Mouse (Mus musculus): Measurements from ENCODE around the gene Pts. TPM values are rescaled to one million over a fixed set of nuclear protein-coding genes. Genes with fewer than 3 reads are reported as not detected.

Gene Pts
- polyA plus RNA-seq, 1 experiment, result 15.7 TPM

DNA sequence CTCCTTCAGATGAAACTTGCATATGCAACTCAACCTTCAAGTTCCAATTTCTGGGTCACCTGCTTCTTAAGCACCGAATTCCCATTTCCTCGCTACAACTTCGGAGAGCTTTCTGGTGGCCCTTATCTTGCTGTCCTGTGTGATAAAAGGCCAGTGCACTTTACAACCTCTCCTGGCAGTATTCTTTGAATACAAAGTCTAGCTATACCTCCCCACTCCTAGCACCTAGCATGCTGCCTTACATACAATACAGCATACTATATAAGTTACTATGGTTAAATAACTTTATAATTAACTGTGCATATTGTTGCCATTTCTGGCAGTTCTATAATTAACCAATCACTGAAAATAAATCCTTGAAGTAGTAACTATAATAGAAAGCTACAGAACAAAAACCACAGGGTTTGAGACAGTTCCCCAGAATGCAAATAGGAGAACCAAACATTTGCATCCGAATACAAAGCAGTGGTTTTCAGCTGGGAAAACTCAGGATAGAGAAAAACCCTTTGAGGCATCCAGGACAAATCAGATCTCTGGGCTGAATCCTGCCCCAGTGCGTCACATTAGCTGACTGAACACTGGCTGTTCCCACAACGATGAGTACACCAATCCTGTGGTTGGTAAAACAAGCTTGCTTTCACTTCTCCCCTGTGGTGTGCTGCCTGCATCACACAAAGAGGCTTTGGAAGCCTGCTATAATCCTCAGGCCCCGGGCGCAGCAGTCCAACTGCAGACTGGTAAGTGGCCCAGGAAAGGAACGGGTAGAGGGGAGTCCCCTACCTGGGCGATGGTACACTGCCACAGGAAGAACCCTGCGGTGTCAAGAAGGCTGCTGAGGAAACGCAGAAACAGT is 25.9 kb upstream of the Pts start, which contains the start of gene Il18:
Gene Il18, plus strand, starts transcription at position 587 of the 853 bp plus-strand sequence.
- no peaks in the 10 kb centered on the region for H3K9me3 ChIP-seq
- H3K4me1 ChIP-seq, result peaks cover 9% of the 10 kb centered on the region
- no peak for TF ChIP-seq FLI1 (IDR thresholded peaks at IDR 0.05; ENCODE audit: low read length)
- TF ChIP-seq GATA1 (IDR thresholded peaks at IDR 0.05; ENCODE audit: borderline replicate concordance, low read length), result no peak
- peak within 1 kb of the TSS; percentile 84 for H3K4me3 ChIP-seq (replicated peaks)
- no peaks in the 10 kb centered on the region for H3K36me3 ChIP-seq (replicated peaks; ENCODE audit: low read length)
- no peaks in the 10 kb centered on the region for H3K27me3 ChIP-seq (replicated peaks)

DNA sequence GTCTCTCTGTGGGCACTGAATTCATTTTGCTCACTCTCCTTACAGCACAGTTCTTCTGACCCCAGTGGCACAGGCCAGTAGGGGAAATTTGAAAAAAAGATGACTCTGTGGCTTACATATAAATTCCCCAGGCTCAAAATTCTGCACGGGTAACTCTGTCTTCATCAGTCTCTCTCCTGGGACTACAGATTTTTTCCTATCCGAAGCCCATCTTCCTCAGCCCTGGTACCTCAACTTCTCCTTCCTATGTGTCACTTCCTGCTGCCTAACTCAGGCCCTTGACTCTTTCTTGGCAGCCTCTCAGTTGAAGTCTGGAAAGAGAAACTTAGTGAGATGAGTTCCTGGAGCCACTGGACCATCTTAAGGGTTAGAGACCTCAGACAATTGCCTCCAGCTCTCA is 25.0 kb upstream of the Pts start:
- H3K4me3 ChIP-seq (replicated peaks), result no peak overlapping the region
- H3K9me3 ChIP-seq, result no peaks in the 10 kb centered on the region
- H3K36me3 ChIP-seq (replicated peaks; ENCODE audit: low read length), result no peaks in the 10 kb centered on the region
- peaks cover 9% of the 10 kb centered on the region for H3K4me1 ChIP-seq
- H3K27me3 ChIP-seq (replicated peaks), result no peaks in the 10 kb centered on the region
- TF ChIP-seq GATA1 (IDR thresholded peaks at IDR 0.05; ENCODE audit: borderline replicate concordance, low read length) (no peak), FLI1 (IDR thresholded peaks at IDR 0.05; ENCODE audit: low read length) (no peak)

DNA sequence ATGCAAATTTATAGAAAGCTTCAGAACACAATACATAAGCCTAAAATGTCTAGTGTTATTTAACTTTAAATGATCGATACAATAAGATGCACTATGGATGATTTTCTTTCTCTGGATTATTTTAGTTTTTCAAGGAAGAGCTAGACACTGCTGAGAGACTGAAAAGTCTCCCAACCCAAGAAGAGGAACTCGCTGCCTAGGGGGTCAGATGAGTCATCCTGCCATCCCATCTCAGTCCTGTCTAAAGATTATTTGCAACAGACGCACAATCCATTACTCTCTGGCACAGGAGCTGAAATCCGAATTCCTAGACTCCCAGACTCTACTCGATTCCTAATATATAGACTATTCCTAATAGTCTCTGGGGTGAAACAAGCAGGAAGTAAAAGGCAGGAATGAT is 23.7 kb upstream of the Pts start:
- no peaks in the 10 kb centered on the region for H3K36me3 ChIP-seq (replicated peaks; ENCODE audit: low read length)
- TF ChIP-seq FLI1 (IDR thresholded peaks at IDR 0.05; ENCODE audit: low read length) (no peak), GATA1 (IDR thresholded peaks at IDR 0.05; ENCODE audit: borderline replicate concordance, low read length) (no peak)
- no peaks in the 10 kb centered on the region for H3K9me3 ChIP-seq
- no peaks in the 10 kb centered on the region for H3K27me3 ChIP-seq (replicated peaks)
- H3K4me1 ChIP-seq, result peaks cover 13% of the 10 kb centered on the region
- no peak overlapping the region for H3K4me3 ChIP-seq (replicated peaks)

DNA sequence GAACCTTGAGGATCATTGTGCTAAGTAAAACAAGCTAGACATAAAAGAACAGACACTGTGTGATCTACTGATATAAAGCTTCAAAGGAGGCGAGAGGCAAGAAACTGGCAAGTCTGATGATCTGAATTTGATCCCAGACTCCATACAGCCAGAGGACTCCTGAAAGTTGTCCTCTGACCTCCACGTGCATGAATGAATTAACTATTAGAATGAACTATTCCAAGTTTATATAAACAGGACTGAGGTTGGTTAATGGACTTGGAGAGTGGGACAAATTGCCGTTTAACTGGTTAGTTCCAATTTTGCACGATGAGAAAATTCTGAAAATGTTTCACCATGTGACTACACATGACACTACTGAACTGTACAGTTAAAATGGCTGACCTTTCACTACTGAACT is 20.4 kb upstream of the Pts start:
- H3K9me3 ChIP-seq, result no peaks in the 10 kb centered on the region

DNA sequence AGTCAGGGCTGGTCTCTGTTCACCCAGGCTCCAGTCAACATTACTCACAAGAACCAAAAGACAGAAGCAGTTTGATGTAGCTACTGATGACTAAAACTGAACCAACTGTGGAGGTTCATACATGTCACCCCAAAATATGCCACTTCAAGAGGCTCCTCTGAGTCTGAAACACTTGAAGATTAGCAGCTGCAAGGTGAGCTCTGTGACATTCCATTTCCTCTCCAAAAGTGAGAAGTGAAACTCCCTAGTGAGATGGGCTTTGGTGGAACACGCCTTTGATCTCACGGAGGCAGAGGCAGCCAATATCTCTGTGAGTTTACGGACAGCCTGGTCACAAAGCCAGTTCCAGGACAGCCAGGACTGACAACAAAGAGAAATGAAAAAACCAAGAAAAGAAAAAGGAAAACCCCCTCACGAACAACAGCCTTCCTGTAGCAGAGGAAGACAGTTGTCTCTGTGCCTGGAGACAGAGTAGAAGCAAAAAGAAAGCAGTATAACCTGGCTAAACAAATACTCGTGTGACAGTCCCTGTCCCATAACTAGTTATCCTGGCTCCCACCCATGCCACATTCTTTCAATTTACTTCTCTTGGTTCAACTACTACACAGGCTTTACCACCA is 19.4 kb upstream of the Pts start:
- no peaks in the 10 kb centered on the region for H3K27me3 ChIP-seq (replicated peaks)
- H3K4me3 ChIP-seq (replicated peaks), result peak overlapping the region; percentile 38
- TF ChIP-seq GATA1 (IDR thresholded peaks at IDR 0.05; ENCODE audit: borderline replicate concordance, low read length), result no peak
- no peak for TF ChIP-seq FLI1 (IDR thresholded peaks at IDR 0.05; ENCODE audit: low read length)
- H3K36me3 ChIP-seq (replicated peaks; ENCODE audit: low read length), result no peaks in the 10 kb centered on the region
- peaks cover 5% of the 10 kb centered on the region; the same call in 1 of the 2 replicates for H3K4me1 ChIP-seq
- no peaks in the 10 kb centered on the region for H3K9me3 ChIP-seq

More for the DNA sequence above, 20.4 kb upstream of the Pts start:
- no peak overlapping the region for H3K4me3 ChIP-seq (replicated peaks)
- no peaks in the 10 kb centered on the region for H3K27me3 ChIP-seq (replicated peaks)
- H3K36me3 ChIP-seq (replicated peaks; ENCODE audit: low read length), result no peaks in the 10 kb centered on the region
- H3K4me1 ChIP-seq, result peaks cover 5% of the 10 kb centered on the region; the same call in 1 of the 2 replicates
- TF ChIP-seq GATA1 (IDR thresholded peaks at IDR 0.05; ENCODE audit: borderline replicate concordance, low read length), result no peak
- no peak for TF ChIP-seq FLI1 (IDR thresholded peaks at IDR 0.05; ENCODE audit: low read length)

DNA sequence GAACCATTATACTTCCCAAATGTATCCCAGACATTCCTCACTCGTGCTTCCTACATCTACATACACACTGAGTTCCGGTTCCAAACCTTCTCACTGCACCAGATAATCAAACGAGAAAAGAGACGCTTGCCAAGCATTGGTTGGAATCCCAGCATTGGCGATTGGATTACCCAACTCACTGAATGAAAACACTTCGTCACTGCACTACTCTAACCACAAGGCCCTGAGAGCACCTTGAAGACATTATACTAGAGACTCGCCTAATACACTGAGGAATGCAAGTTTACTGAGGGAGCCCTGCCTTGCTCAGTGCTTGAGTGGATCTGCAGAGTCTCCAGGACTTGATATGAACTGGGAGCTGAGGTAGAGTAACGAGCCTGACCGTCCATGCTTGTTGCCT is 13.9 kb upstream of the Pts start:
- H3K27me3 ChIP-seq (replicated peaks), result no peaks in the 10 kb centered on the region
- H3K4me1 ChIP-seq, result peaks cover 22% of the 10 kb centered on the region
- H3K36me3 ChIP-seq (replicated peaks; ENCODE audit: low read length), result no peaks in the 10 kb centered on the region
- no peak overlapping the region for H3K4me3 ChIP-seq (replicated peaks)
- TF ChIP-seq GATA1 (IDR thresholded peaks at IDR 0.05; ENCODE audit: borderline replicate concordance, low read length) (no peak), FLI1 (IDR thresholded peaks at IDR 0.05; ENCODE audit: low read length) (no peak)
- no peaks in the 10 kb centered on the region for H3K9me3 ChIP-seq

DNA sequence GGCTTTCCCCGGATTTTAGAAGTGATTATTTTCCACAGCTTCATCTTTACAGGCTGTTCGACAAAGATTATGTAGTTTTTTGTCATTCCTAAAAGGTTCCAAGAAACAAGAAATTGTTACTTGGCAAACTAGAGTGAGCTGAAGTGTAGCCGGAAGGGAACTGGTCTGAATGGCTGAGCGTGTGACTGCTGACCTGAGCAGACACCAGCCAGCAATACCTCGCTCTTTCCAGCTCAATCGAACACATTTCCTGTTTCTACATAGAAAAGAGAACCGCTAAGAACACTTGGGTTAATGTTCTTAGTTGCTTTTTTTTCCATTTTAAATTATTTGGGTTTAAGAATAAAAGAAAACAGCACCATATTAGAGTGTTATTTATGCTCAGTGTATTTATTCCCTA is 11.6 kb upstream of the Pts start:
- Histone ChIP-seq H3K27me3 (replicated peaks) (no peaks in the 10 kb centered on the region), H3K4me3 (replicated peaks) (peak overlapping the region; percentile 47), H3K4me1 (peaks cover 26% of the 10 kb centered on the region), H3K9me3 (no peaks in the 10 kb centered on the region), H3K36me3 (replicated peaks; ENCODE audit: low read length) (no peaks in the 10 kb centered on the region)
- TF ChIP-seq FLI1 (IDR thresholded peaks at IDR 0.05; ENCODE audit: low read length) (no peak), GATA1 (IDR thresholded peaks at IDR 0.05; ENCODE audit: borderline replicate concordance, low read length) (no peak)

DNA sequence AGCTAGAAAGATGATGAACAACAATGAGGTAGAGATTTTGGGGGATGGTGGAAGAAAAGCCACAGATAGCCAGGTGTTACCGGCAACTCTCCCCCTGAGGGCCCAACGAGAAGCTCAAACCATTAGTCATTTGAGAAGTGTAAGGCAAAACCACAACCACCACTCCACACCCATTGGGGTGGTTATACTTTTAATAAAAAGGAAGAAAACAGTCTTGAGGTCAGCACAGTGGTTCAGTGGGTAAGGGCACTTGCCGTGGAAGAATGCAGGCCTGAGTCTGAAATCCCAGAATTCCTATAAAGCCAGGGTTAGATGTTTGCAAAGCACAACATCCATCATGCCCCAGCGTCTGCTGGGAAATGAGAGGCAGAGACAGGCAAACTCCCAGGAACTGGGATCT is 8.8 kb upstream of the Pts start:
- TF ChIP-seq GATA1 (IDR thresholded peaks at IDR 0.05; ENCODE audit: borderline replicate concordance, low read length) (no peak), FLI1 (IDR thresholded peaks at IDR 0.05; ENCODE audit: low read length) (no peak)
- Histone ChIP-seq H3K4me1 (peaks cover 35% of the 10 kb centered on the region), H3K36me3 (replicated peaks; ENCODE audit: low read length) (no peaks in the 10 kb centered on the region), H3K4me3 (replicated peaks) (no peak overlapping the region), H3K9me3 (no peaks in the 10 kb centered on the region; the same call in 1 of the 2 replicates), H3K27me3 (replicated peaks) (no peaks in the 10 kb centered on the region)

DNA sequence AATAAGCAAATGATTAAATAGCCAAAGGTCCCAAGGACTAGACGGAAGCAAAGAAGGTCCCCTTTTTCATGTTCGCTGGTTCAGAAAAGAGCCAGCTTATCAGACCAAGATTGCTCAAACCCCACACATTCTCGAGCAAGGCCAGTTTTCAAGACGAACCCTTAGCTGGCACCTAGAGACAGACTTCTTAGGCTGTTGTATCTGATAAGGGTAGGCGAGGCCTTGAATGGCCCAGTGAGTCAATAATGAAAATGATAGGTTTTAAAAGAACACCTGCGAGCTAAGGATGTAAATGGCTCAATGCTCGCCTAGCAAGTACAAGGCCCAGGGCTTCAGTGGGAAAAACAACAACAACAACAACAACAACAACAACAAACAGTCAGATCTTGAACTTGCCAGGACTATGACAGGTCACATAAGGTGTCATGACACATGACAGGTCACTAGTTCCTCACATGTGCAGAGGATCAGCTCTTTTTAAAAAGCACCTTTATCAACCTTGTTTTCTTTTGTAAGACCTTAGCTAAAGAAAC is 8.1 kb upstream of the Pts start:
- Histone ChIP-seq H3K4me3 (replicated peaks) (no peak overlapping the region), H3K4me1 (peaks cover 35% of the 10 kb centered on the region), H3K27me3 (replicated peaks) (no peaks in the 10 kb centered on the region), H3K36me3 (replicated peaks; ENCODE audit: low read length) (no peaks in the 10 kb centered on the region), H3K9me3 (no peaks in the 10 kb centered on the region; the same call in 1 of the 2 replicates)
- TF ChIP-seq GATA1 (IDR thresholded peaks at IDR 0.05; ENCODE audit: borderline replicate concordance, low read length) (no peak), FLI1 (IDR thresholded peaks at IDR 0.05; ENCODE audit: low read length) (no peak)

DNA sequence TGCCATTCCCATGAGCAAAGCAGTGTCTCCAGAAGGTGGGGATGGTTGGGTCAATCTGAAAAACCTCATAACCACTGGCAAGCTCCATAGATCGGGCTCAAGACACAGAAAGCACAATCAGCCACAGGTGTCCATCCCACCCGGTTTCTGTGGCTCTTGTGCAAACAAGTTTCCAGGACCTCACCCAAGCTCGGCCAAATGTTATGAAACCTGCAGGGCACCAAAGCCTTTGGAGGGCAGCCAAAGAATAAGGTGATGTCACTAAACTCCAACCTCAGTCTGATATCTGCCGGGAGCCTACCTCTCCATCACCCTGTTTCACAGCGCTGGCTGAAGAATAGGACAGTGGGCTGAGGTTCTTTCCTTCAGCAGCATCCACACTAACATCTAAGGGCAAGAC is 7.4 kb upstream of the Pts start:
- TF ChIP-seq FLI1 (IDR thresholded peaks at IDR 0.05; ENCODE audit: low read length) (no peak), GATA1 (IDR thresholded peaks at IDR 0.05; ENCODE audit: borderline replicate concordance, low read length) (no peak)
- Histone ChIP-seq H3K9me3 (no peaks in the 10 kb centered on the region; the same call in 1 of the 2 replicates), H3K27me3 (replicated peaks) (no peaks in the 10 kb centered on the region)

More for the DNA sequence above, 7.4 kb upstream of the Pts start:
- no peak overlapping the region for H3K4me3 ChIP-seq (replicated peaks)
- no peaks in the 10 kb centered on the region for H3K36me3 ChIP-seq (replicated peaks; ENCODE audit: low read length)
- H3K4me1 ChIP-seq, result peaks cover 35% of the 10 kb centered on the region

Data from megakaryocyte, embryonic 14.5 days (primary cell).